Mouse (Mus musculus) heart, postnatal 10 days (tissue): ENCODE results near the gene Harbi1. TPM values are rescaled to one million over a fixed set of nuclear protein-coding genes. Genes with fewer than 3 reads are reported as not detected.
"Not testable (repeated sequence)": the region's sequence is repeated elsewhere in the genome, so short reads cannot be mapped to it uniquely, and the experiment has no call there.

Experiments used
- DNase-seq, 2 experiments: peaks; one replicate each; pipeline ENCODE4 v3.0.0; 2021
- intact Hi-C: fragments of 180-260 bp; cut with DNase I; formaldehyde crosslinking; loops from one replicate; pipeline ENCODE4 v1.15.1; 2025
- total RNA-seq, 2 experiments: library from RNA; stranded (reverse); gene quantifications; 2 replicates each; pipeline ENCODE4 v1.2.3; 2021

Harbi1 gene
- total RNA-seq, 2 experiments from 2014 or later: 5.2 to 7.8 TPM

DNA sequence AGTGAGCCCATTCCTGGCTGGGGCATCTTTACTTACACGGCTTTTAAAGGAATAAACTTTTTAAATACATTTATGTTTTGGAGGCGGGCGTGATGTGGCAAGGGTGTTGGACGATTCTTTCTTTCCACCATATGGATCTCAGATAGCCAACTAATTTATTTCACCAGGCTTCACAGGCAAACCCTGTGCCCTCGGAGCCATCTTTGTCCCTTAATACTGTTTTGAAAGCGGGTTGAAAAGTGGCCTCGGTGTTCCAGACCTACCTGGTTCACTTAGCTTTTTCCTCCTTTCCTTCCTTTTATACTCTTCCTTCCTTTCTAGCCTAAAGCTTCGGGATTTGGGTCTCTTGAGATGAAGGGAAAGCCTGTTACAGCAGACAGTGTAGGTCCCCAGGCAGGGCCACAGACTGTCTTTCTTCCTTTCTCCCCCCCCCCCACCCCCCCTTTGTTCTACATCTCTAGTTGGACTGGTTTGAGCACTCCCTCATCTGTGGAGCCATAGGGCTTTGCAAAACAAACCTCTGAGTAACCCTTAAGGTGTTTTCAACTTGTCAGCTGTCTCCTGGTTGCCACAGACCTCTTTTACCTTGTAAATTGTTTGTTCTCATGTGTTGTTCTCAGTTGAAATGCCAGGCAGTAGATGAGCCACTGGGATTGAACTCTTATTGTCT is 739 bp downstream of the Harbi1 start:
- intact Hi-C loops: loop anchor here (2.0 kb wide), 1 partner anchor 19 kb away; the partner anchor contains the start of gene Ambra1
- no peak for DNase-seq

DNA sequence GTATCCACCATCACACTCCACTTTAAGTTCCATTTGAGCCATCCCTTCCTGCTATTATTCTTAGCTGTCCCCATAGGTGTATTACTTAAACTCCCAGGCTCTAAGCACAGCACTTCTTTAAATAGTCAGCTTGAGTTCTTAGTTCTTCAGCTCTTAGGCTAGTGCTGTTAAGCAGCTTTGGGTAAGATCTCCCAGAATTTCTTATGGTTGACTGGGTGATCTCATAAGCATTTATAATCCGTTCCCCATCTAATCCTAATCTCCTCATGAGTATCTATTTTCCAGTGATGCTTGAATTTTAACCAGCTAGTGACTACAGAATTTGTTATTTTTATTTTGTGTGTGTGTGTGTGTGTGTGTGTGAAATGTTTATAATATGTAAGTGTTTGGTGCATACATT is 4.3 kb downstream of the Harbi1 start:
- intact Hi-C loops: no loop called here
- no peak for DNase-seq

DNA sequence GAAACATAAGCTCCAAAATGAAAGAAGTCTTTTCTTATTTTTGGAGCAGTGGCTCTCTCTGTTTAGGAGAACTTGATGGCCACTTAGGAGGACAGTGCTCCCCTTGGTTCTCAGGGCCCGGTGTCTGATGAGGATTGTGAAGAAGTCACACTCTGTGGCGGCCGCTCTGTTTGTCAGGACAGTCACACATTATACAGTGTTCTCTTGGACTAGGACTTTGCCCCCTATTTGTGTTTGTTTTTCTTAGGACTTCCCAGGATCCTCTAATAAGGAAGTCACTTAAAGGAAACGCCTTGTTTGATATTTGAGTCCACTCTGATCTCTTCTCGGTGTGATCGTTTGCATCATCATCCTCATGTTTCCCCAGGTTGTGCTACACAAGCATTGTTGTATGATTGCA is 7.6 kb downstream of the Harbi1 start:
- no peak for DNase-seq
- intact Hi-C loops: no loop called here

DNA sequence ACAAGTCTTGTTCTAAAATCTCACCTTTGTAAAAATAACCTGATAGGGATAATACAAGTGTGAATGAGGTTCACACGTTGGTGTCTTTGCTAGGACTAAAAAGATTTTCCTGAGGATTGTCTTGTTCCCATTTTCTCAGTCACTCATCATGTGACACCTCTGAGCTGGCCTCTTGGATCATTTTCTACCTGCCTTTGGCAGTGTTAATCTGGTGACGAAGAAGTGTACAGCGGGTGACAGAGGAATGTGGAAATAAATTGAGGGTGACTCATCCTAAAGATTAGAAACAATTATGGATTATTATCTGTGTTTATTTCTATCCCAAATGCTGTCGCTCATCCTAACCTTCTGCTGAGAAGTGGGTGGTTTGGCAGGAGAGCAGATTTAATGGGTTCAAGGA is 12.7 kb downstream of the Harbi1 start:
- DNase-seq: no peak
- intact Hi-C loops: no loop called here

DNA sequence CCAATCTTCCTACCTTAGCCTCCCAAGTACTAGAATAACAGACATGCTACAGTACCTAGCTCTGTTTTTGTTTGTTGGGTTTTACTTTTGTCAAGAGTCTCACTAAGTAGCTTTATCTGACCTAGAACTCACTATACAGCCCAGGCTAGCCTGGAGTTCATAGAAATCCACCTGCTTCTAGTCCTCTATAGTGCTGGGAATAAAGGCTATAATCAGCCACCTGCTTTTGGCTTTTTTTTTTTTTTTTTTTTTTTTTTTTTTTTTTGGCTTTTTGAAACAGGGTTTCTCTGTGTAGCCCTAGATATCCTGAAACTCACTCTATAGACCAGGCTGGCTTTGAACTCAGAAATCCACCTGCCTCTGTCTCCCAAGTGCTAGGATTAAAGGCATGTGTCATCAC is 13.3 kb downstream of the Harbi1 start:
- no peak for DNase-seq
- intact Hi-C loops: no loop called here

DNA sequence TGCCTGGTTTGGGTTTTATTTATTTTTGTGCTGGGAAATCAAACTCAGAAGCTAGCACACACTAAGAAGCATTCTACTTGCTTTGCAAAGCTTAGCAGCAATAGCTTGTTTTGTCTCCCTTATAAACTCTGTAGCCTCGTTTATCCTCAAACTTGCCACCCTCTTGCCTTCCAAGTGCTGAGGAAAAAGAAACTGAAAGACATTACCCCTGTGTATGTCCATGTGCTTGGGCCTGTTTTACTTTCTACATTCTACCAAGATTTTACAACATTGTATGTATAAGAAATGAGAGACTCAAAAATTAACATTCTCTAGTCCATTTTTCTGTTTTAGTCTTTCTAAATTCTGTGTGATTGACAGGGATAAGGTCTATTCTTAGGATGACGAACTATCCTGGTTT is 14.1 kb downstream of the Harbi1 start:
- DNase-seq: no peak
- intact Hi-C loops: no loop called here

DNA sequence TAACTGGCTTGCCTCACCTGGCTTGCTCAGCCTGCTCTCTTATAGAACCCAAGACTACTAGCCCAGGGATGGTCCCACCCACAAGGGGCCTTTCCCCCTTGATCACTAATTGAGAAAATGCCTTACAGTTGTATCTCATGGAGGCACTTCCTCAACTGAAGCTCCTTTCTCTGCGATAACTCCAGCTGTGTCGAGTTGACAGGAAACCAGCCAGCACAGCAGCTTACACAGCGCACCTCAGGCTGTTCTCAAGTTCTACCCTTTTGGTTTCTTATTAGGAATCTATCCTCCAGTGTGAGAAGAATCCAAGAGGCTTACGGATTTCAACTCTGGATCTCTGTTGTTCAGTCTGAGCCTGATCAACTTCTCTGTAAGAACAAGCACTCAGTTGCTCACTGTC is 14.8 kb downstream of the Harbi1 start:
- intact Hi-C loops, DNase-seq: not testable (repeated sequence)

DNA sequence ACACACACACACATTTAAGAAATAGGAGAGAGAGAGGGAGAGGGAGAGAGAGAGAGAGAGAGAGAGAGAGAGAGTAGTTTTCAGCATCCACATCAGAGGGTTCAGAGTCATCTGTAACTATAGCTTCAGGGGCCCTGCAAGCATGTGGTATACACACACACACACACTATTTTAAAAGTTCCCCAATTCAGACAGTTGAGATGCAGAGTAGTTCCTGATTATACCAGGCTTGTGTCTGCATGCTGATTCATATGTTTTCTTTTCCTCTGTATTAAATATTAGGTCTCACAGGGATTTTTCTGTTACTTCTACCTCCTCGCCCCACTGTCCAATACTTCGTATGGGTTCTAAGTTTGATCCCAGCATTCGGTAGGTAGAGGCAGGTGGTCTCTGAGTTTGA is 16.4 kb downstream of the Harbi1 start:
- no peak for DNase-seq
- intact Hi-C loops: no loop called here

DNA sequence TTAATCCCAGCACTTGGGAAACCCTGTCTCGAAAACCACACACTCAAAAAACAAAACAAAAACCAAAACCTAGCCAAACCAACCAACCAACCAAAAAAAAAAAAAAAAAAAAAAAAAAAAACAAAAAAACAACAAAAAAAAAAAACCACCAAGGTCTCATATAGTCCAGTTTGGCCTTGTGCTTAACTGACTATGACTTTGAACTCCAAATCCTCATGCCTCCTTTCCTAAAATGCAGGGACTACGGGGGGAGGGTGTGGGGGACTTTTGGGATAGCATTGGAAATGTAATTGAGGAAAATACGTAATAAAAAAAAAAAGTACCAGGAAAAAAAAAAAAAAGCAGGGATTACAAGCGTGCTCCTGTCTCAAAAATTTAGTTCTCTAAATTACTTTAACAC is 18.9 kb downstream of the Harbi1 start:
- no peak for DNase-seq
- intact Hi-C loops: no loop called here

DNA sequence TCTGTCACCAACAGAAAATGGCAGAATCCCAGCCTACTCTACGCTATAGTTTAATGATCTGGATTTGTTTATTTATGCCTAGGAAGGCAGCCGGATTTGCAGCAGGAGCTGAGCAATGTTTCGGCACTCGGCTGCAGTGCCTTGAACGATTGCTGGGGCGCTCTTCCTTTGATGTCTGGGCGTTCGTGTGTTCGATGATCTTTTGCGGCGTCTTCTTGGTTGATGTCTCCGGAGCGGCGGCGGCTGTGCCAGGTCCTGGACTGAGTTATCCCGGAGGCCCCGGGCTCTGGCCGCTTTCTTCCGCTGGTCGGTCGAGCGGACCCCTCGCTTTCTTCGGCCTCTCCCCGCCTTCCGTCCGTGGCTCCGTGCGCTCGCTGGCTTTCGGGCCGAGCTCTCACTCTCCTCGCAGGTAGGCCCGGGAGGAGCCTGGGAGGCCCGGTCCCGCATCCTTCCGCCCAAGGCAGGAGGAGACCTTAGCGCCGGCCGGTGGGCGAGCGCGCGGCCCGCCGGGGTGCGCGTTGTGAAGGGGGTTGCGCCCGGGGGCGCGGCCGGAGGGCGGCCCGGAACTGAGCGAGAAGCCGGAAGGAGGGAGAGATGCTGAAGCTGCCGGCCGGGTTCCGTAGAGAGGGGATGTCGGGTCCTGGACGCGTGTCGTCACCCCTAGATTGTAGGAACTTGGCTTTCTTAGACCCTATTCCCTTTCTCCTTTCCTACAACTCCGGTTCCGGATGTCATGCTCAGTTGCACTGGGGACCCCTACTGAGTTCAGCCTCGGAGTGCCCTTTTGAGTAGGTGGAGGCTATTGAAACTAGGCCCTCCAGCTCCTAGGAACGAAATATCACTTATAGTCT is 19.5 kb downstream of the Harbi1 start, which contains the start of gene Ambra1:
TSS of gene Ambra1 (plus strand) at position 164 of the 851 bp plus-strand sequence.
- intact Hi-C loops: loop anchor here (2.0 kb wide), 1 partner anchor 19 kb away; the partner anchor contains the start of genes Atg13 and Harbi1

DNA sequence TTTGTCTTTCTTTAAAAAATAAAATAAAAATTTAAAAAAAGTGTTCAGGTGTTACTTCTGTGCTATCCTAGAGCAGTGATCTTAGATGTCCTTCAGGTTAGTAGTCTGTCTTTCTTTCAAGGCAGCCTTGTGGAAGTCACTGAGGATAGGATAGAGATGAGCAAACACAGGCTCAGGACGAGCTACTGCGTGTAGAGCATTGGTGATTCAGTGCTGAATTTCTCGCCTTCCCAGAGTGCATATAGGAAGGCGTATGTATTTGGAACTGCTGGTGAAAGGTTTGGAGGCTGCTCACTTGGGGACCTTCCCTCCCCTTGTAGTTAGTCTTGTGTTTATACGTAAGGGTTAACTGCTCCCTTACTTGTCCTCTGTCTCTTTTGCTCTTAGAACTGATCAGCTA is 24.6 kb downstream of the Harbi1 start:
- no peak for DNase-seq
- intact Hi-C loops: no loop called here

More for the DNA sequence above, 19.5 kb downstream of the Harbi1 start, which contains the start of gene Ambra1:
- DNase-seq: peak; percentile 92 to 94

DNA sequence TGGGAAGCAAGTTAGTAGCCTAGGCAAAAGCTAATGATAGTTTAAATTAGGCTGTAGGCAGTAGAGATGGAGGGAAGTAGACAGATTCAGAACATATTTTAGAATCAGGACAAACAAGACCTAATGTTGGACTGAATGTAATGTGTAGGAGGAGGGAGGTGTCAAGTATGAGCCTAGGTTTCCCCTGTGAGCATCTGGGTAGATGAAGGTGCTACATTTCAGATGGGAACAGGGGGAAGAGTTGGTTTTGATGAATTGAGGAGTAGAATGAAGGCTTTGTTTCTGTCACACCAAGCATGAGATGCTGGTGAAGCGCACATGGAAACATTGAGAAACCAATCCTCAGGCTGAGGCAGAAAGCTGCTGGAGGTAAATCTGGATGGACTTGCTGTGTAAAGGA is 28.9 kb downstream of the Harbi1 start:
- DNase-seq: no peak
- intact Hi-C loops: no loop called here

DNA sequence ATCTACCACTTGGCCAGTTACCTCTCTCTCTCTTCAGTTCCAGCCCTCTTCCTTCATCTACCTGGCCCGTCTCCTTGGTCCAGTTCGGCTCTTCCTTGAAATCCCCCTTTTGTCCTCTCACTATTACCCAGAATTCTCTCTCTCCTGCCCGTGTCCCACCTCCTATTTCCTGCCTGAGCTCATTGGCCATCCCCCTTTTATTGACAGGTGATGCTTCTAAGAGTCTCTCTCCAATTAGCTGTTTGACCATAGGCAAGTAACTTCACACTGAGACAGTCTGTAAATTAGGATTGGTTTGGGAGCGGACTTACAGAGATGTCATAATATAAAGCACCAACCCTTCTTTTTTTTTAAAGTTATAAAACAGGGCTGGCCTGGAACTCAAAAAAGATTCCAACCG is 34.0 kb downstream of the Harbi1 start:
- DNase-seq: no peak
- intact Hi-C loops: no loop called here

DNA sequence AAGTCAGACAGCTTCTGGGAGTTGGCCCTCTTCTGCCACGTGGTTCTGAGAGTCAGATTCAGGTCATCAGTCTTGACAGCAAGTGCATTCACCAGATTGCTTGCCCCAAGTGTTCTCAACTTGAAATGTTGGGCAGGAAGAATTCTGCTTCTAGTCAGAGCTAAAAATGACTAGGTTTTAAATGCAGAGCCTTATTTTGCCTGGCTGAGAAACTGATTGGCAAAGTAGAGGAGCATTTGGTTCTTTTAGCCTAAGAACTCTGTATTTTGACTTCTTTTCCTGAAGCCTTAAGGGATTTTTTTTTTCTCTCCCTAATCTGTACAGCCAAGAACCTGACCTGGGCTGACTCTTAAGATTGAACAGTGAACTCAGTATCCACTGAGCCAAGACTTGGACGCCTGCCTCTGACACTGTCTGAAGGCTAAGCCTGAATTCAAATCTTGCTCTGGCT is 39.2 kb downstream of the Harbi1 start:
- intact Hi-C loops: no loop called here
- peak; percentile 54 to 59 for DNase-seq

Other genes with a start within 250 kb of the Harbi1 start
- gene Ckap5, start 184.1 kb upstream of the Harbi1 start, total RNA-seq: 10 to 100 TPM; 56.7 to 69.6 TPM
- gene F2, start 74.4 kb upstream of the Harbi1 start, total RNA-seq: under 1 TPM in 1 of 2 experiments, not detected in 1; 0.12 TPM
- 10 to 100 TPM; 10.6 to 12.6 TPM for gene Zfp408, start 61.1 kb upstream of the Harbi1 start, total RNA-seq
- 10 to 100 TPM; 50.3 to 51.9 TPM for gene Arhgap1, start 61.0 kb upstream of the Harbi1 start, total RNA-seq
- gene Atg13, start 276 bp upstream of the Harbi1 start, total RNA-seq: 10 to 100 TPM; 37.5 to 39.7 TPM
- gene Ambra1, start 19.3 kb downstream of the Harbi1 start, total RNA-seq: 10 to 100 TPM; 21.9 to 22.7 TPM
- under 1 TPM in 1 of 2 experiments, not detected in 1; 0.17 TPM for gene Chrm4, start 216.4 kb downstream of the Harbi1 start, total RNA-seq
- gene Mdk, start 221.4 kb downstream of the Harbi1 start, total RNA-seq: 10 to 100 TPM; 51.5 to 56.1 TPM
- not detected for gene Gm9821, start 234.9 kb downstream of the Harbi1 start, total RNA-seq